Mouse (Mus musculus) 3134 (cell line): ENCODE results near the gene Runx2.

ENCODE experiments used
- DNase-seq: peaks from one replicate; pipeline ENCODE4 v3.0.0-alpha.2; 2011; ENCODE audit warnings: low spot score; ENCODE audit not compliant: insufficient read length; ENCODE audit errors: extremely low read depth

The Runx2 gene

GRCm38 (mm10) chr17:44667346-44667745 lies 147.3 kb downstream of the Runx2 start:
- no peak for DNase-seq

- DNase-seq = no peak
Observed at GRCm38 (mm10) chr17:44663872-44664271, 150.7 kb downstream of the Runx2 start.

- DNase-seq = no peak
Observed at GRCm38 (mm10) chr17:44663208-44663607, 151.4 kb downstream of the Runx2 start.

GRCm38 (mm10) chr17:44662080-44662706 lies 152.4 kb downstream of the Runx2 start:
- DNase-seq = no peak

GRCm38 (mm10) chr17:44660121-44660806 lies 154.3 kb downstream of the Runx2 start:
- no peak for DNase-seq

GRCm38 (mm10) chr17:44654503-44654902 lies 160.1 kb downstream of the Runx2 start:
- peak; percentile 54 for DNase-seq

- DNase-seq = peak; percentile 45
Observed at GRCm38 (mm10) chr17:44653081-44653480, 161.5 kb downstream of the Runx2 start.

GRCm38 (mm10) chr17:44652054-44652453 lies 162.5 kb downstream of the Runx2 start:
- no peak for DNase-seq

- no peak for DNase-seq
Observed at GRCm38 (mm10) chr17:44651613-44652012, 163.0 kb downstream of the Runx2 start.

- DNase-seq = no peak
Observed at GRCm38 (mm10) chr17:44650431-44650830, 164.2 kb downstream of the Runx2 start.

GRCm38 (mm10) chr17:44649056-44649455 lies 165.5 kb downstream of the Runx2 start:
- no peak for DNase-seq

GRCm38 (mm10) chr17:44647916-44648315 lies 166.7 kb downstream of the Runx2 start:
- no peak for DNase-seq

- DNase-seq = no peak
Observed at GRCm38 (mm10) chr17:44645146-44645545, 169.5 kb downstream of the Runx2 start.

GRCm38 (mm10) chr17:44643260-44643659 lies 171.3 kb downstream of the Runx2 start:
- no peak for DNase-seq

- no peak for DNase-seq
Observed at GRCm38 (mm10) chr17:44642126-44642525, 172.5 kb downstream of the Runx2 start.

- no peak for DNase-seq
Observed at GRCm38 (mm10) chr17:44640910-44641309, 173.7 kb downstream of the Runx2 start.

GRCm38 (mm10) chr17:44639446-44639845 lies 175.2 kb downstream of the Runx2 start:
- DNase-seq = no peak

GRCm38 (mm10) chr17:44637181-44637880 lies 177.3 kb downstream of the Runx2 start:
- DNase-seq = no peak

- DNase-seq = no peak
Observed at GRCm38 (mm10) chr17:44634486-44634885, 180.1 kb downstream of the Runx2 start.

- no peak for DNase-seq
Observed at GRCm38 (mm10) chr17:44633607-44634415, 180.8 kb downstream of the Runx2 start.

- DNase-seq = no peak
Observed at GRCm38 (mm10) chr17:44632941-44633340, 181.7 kb downstream of the Runx2 start.
